Mouse (Mus musculus) gastrocnemius, postnatal 25 days (tissue): ENCODE data around the gene Gm49318. TPM values are rescaled to one million over a fixed set of nuclear protein-coding genes. Genes with fewer than 3 reads are reported as not detected.

Source experiments
- microRNA-seq, 2 experiments: library from miRNA; unstranded; fragments of <30 nt; microRNA quantifications; one replicate each; pipeline ENCODE4 v1.2.0; 2021; ENCODE audit warnings: borderline replicate concordance in 2 of 2
- total RNA-seq, 2 experiments: library from RNA; stranded (reverse); gene quantifications; 1 replicate in 1 of 2; 2 replicates in 1 of 2; pipeline ENCODE4 v1.2.3; 2021

Gene Gm49318
- total RNA-seq, 2 experiments from 2014 or later: not detected

Small RNA genes lying within 50 kb of the gene (microRNA-seq; reads per million reads assigned to microRNA genes)
- gene Mir7084: 0 to 0.26 reads per million in 2 experiments

Other genes with a start within 250 kb of the Gm49318 start
- gene Angptl8, start 235.7 kb downstream of the Gm49318 start, total RNA-seq: under 1 TPM in 1 of 2 experiments, not detected in 1; 0.43 TPM
- gene Dock6, start 218.6 kb downstream of the Gm49318 start, total RNA-seq: 10 to 100 TPM; 10.7 to 14.7 TPM
- gene Rab3d, start 153.1 kb downstream of the Gm49318 start, total RNA-seq: 1 to 10 TPM; 3.4 to 6.0 TPM
- under 1 TPM; 0.38 to 0.51 TPM for gene Ccdc159, start 143.8 kb downstream of the Gm49318 start, total RNA-seq
- 10 to 100 TPM in 1 of 2 experiments, 1 to 10 TPM in 1; 8.6 to 14.6 TPM for gene Tmem205, start 143.7 kb downstream of the Gm49318 start, total RNA-seq
- gene Plppr2, start 134.2 kb downstream of the Gm49318 start, total RNA-seq: under 1 TPM; 0.56 to 0.83 TPM
- 1 to 10 TPM; 1.6 to 2.7 TPM for gene Swsap1, start 115.5 kb downstream of the Gm49318 start, total RNA-seq
- under 1 TPM; 0.20 to 0.59 TPM for gene Epor, start 107.8 kb downstream of the Gm49318 start, total RNA-seq
- gene Rgl3, start 81.8 kb downstream of the Gm49318 start, total RNA-seq: under 1 TPM; 0.33 to 0.83 TPM
- gene Ccdc151, start 68.6 kb downstream of the Gm49318 start, total RNA-seq: not detected
- 10 to 100 TPM; 24.1 to 35.3 TPM for gene Prkcsh, start 68.5 kb downstream of the Gm49318 start, total RNA-seq
- gene Elavl3, start 19.2 kb downstream of the Gm49318 start, total RNA-seq: under 1 TPM in 1 of 2 experiments, not detected in 1; 0.11 TPM
- 1 to 10 TPM; 2.5 to 2.6 TPM for gene Zfp653, start 117 bp upstream of the Gm49318 start, total RNA-seq
- gene Ecsit, start 14.2 kb upstream of the Gm49318 start, total RNA-seq: 10 to 100 TPM; 79.5 to 83.6 TPM
- gene Cnn1, start 28.0 kb upstream of the Gm49318 start, total RNA-seq: 1 to 10 TPM; 4.2 to 8.1 TPM
- 10 to 100 TPM; 36.5 to 38.9 TPM for gene Elof1, start 45.9 kb upstream of the Gm49318 start, total RNA-seq
- gene Acp5, start 64.5 kb upstream of the Gm49318 start, total RNA-seq: 1 to 10 TPM in 1 of 2 experiments, under 1 TPM in 1; 0.77 to 8.8 TPM
- 10 to 100 TPM; 30.9 to 31.9 TPM for gene Pigyl, start 85.6 kb upstream of the Gm49318 start, total RNA-seq
- under 1 TPM in 1 of 2 experiments, not detected in 1; 0.11 TPM for gene Zfp872, start 116.8 kb upstream of the Gm49318 start, total RNA-seq
- 1 to 10 TPM; 6.6 to 7.9 TPM for gene Zfp809, start 154.5 kb upstream of the Gm49318 start, total RNA-seq
- not detected for gene Zfp599, start 188.6 kb upstream of the Gm49318 start, total RNA-seq
- gene Zfp810, start 236.4 kb upstream of the Gm49318 start, total RNA-seq: under 1 TPM; 0.91 to 0.95 TPM